Mouse (Mus musculus) liver, postnatal 0 days (tissue): ENCODE results near the gene Arsk. TPM values are rescaled to one million over a fixed set of nuclear protein-coding genes. Genes with fewer than 3 reads are reported as not detected.
A peak's percentile ranks its signal among the peaks of the same experiment; 100 is the strongest.

Source experiments
- ATAC-seq: fragments of 200-750 bp; cut with Nextera tagmentation; 2 replicates; pipeline ENCODE4 v1.8.0; 2017; ENCODE audit warnings: mild to moderate bottlenecking, moderate library complexity
- DNase-seq: peaks from one replicate; pipeline ENCODE4 v3.0.0-alpha.2; 2016
- H3K27ac ChIP-seq: fragments of 300-500 bp; sonication (generic); 2 replicates; pipeline ENCODE4 v1.5.1; 2014; ENCODE audit warnings: antibody characterized with exemption, moderate library complexity, mild to moderate bottlenecking, low read depth
- H3K27me3 ChIP-seq: fragments of 300-500 bp; sonication (generic); 2 replicates; pipeline ENCODE4 v1.6.1; 2014; ENCODE audit warnings: low read length, control low read depth, mixed read lengths; ENCODE audit not compliant: insufficient read depth
- H3K36me3 ChIP-seq: fragments of 300-500 bp; sonication (generic); replicated peaks from 2 replicates; pipeline ENCODE4 v1.6.1; 2014; ENCODE audit warnings: mild to moderate bottlenecking, control low read depth, low read length, moderate library complexity, mixed read lengths; ENCODE audit not compliant: insufficient read depth
- H3K4me1 ChIP-seq: fragments of 300-500 bp; sonication (generic); 2 replicates; pipeline ENCODE4 v1.6.1; 2014; ENCODE audit warnings: antibody characterized with exemption, mild to moderate bottlenecking, control low read depth; ENCODE audit not compliant: insufficient read depth
- H3K4me2 ChIP-seq: fragments of 300-500 bp; sonication (generic); 2 replicates; pipeline ENCODE4 v1.6.1; 2014; ENCODE audit warnings: low read depth, mild to moderate bottlenecking, low read length, moderate library complexity, mixed read lengths
- H3K4me3 ChIP-seq: fragments of 300-500 bp; sonication (generic); 2 replicates; pipeline ENCODE4 v1.5.1; 2014; ENCODE audit warnings: low read depth, low read length
- H3K9ac ChIP-seq: fragments of 300-500 bp; sonication (generic); replicated peaks from 2 replicates; pipeline ENCODE4 v1.6.1; 2014; ENCODE audit warnings: mild to moderate bottlenecking, moderate library complexity
- H3K9me3 ChIP-seq: fragments of 300-500 bp; sonication (generic); 2 replicates; pipeline ENCODE4 v1.6.1; 2016; ENCODE audit warnings: mild to moderate bottlenecking, control low read depth, low read length, mixed read lengths
- CTCF ChIP-seq: sonication (generic); IDR thresholded peaks from 2 replicates; pipeline ENCODE4 v1.5.1; 2016; ENCODE audit warnings: antibody characterized with exemption, low read depth
- EP300 ChIP-seq: IDR thresholded peaks from 2 replicates; pipeline ENCODE4 v1.6.1; 2016; ENCODE audit warnings: antibody characterized with exemption, low read depth, mild to moderate bottlenecking
- WGBS: fragments of 180-500 bp; shearing (Covaris S2); extraction: QIAGEN DNeasy Blood & Tissue Kit; methylation state at CpG from one replicate; pipeline ENCODE4 v1.1.7; 2014; ENCODE audit not compliant: insufficient replicate concordance; 5-methylcytosine and 5-hydroxymethylcytosine counted together
- polyA plus RNA-seq: library from polyadenylated mRNA; unstranded; fragments of >200 nt; fragmentation: Nextera tagmentation; extraction: Ambion mirVana; gene quantifications from 2 replicates; pipeline ENCODE4 v1.2.1, GENCODE M21; 2015

Gene Arsk
- polyA plus RNA-seq, 1 experiment from 2014 or later: 4.4 TPM

- H3K4me1 ChIP-seq: no peaks in the 10 kb centered on the region
- peak overlapping the region; percentile 77 for H3K4me3 ChIP-seq
- DNase-seq (peak; percentile 28), ATAC-seq (peak; percentile 19; the same call in 1 of the 2 replicates)
- H3K4me2 ChIP-seq: peak overlapping the region; percentile 72
- H3K9me3 ChIP-seq: no peaks in the 10 kb centered on the region
- no peaks in the 10 kb centered on the region for H3K36me3 ChIP-seq
- WGBS: 44% methylated on average over 4 of the region's 4 CpGs
- peak; percentile 58 for TF ChIP-seq EP300
- TF ChIP-seq CTCF: no peak
- H3K27ac ChIP-seq: peak overlapping the region; percentile 95
- peak overlapping the region; percentile 82 for H3K9ac ChIP-seq
- no peaks in the 10 kb centered on the region for H3K27me3 ChIP-seq
These were observed 81.0 kb downstream of the Arsk start for GRCm38 (mm10) chr13:76017465-76017864.

DNA sequence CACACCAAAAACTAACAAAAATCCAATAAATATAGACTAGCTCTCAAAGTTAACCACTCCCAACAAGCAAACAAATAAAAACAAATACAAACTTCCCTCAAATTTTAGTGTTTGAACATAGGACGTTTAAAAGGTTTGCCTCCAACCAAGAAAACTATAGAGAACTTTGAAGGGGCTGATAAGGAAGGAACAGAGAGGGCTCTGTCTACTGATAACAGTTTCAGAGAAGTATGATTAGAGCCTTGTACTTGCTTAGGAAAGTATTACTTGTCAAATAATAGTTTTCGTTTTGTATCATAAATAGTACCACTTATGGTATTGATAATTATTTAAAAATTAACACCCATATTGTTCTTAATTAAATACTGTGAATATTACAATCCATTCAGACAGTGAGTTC, 83.9 kb downstream of the Arsk start:
- Histone ChIP-seq H3K27me3 (no peaks in the 10 kb centered on the region), H3K9ac (no peak overlapping the region), H3K36me3 (no peaks in the 10 kb centered on the region), H3K4me1 (no peaks in the 10 kb centered on the region), H3K27ac (no peak overlapping the region), H3K9me3 (no peaks in the 10 kb centered on the region), H3K4me3 (peak overlapping the region; percentile 13; the same call in 1 of the 2 replicates), H3K4me2 (peak overlapping the region; percentile 61)
- WGBS: 38% methylated on average over 2 of the region's 2 CpGs
- no peak for TF ChIP-seq CTCF
- TF ChIP-seq EP300: peak; percentile 38; the same call in 1 of the 2 replicates
- DNase-seq (no peak), ATAC-seq (no peak)

Other genes starting within 250 kb of the Arsk start
- 2.4 and 2.7 TPM in 2 replicates for gene Rhobtb3, start 154.7 kb downstream of the Arsk start, polyA plus RNA-seq
- gene Spata9, start 131.5 kb downstream of the Arsk start, polyA plus RNA-seq: 0.11 and 0.13 TPM in 2 replicates
- 37.5 and 41.5 TPM in 2 replicates for gene Rfesd, start 79.9 kb downstream of the Arsk start, polyA plus RNA-seq
- gene Gpr150, start 41.7 kb downstream of the Arsk start, polyA plus RNA-seq: 0.18 and 0.47 TPM in 2 replicates
- 3.4 and 3.5 TPM in 2 replicates for gene Ttc37, start 74 bp upstream of the Arsk start, polyA plus RNA-seq
- gene Fam81b, start 206.4 kb upstream of the Arsk start, polyA plus RNA-seq: not detected in 2 replicates